Mouse (Mus musculus) E14TG2a.4 (cell line): ENCODE data around the gene Arpc3.

Source experiments
- CTCF ChIP-seq: conservative IDR thresholded peaks from 2 replicates; pipeline ENCODE4 v1.5.1; 2014; ENCODE audit warnings: low read length
- NANOG ChIP-seq: IDR thresholded peaks from 2 replicates; pipeline ENCODE4 v1.6.1; 2014; ENCODE audit warnings: borderline replicate concordance, low read length, mixed read lengths
- POU5F1 ChIP-seq: IDR thresholded peaks from 2 replicates; pipeline ENCODE4 v1.6.1; 2014; ENCODE audit warnings: low read length, borderline replicate concordance

GRCm38 (mm10) chr5:122434541-122434940 is 42.9 kb downstream of the Arpc3 start:
- peak; percentile 34 for TF ChIP-seq CTCF
- no peak for TF ChIP-seq NANOG
- no peak for TF ChIP-seq POU5F1
